Mouse (Mus musculus) gonadal fat pad, adult 2 months (tissue): ENCODE measurements around the gene Cyp4f39. TPM values are rescaled to one million over a fixed set of nuclear protein-coding genes. Genes with fewer than 3 reads are reported as not detected.
"Not testable (repeated sequence)": the region's sequence is repeated elsewhere in the genome, so short reads cannot be mapped to it uniquely, and the experiment has no call there.

Experiments
- DNase-seq: peaks from one replicate; pipeline ENCODE4 v3.0.0-alpha.2; 2012; ENCODE audit warnings: low read depth
- polyA plus RNA-seq: library from polyadenylated mRNA; depleted of rRNA; stranded (reverse); fragments of >200 nt; gene quantifications from 2 replicates; pipeline ENCODE4 v1.2.3, GENCODE M21; 2012; rRNA removed

Cyp4f39 gene
- polyA plus RNA-seq, 1 experiment: 0.96 TPM

DNA sequence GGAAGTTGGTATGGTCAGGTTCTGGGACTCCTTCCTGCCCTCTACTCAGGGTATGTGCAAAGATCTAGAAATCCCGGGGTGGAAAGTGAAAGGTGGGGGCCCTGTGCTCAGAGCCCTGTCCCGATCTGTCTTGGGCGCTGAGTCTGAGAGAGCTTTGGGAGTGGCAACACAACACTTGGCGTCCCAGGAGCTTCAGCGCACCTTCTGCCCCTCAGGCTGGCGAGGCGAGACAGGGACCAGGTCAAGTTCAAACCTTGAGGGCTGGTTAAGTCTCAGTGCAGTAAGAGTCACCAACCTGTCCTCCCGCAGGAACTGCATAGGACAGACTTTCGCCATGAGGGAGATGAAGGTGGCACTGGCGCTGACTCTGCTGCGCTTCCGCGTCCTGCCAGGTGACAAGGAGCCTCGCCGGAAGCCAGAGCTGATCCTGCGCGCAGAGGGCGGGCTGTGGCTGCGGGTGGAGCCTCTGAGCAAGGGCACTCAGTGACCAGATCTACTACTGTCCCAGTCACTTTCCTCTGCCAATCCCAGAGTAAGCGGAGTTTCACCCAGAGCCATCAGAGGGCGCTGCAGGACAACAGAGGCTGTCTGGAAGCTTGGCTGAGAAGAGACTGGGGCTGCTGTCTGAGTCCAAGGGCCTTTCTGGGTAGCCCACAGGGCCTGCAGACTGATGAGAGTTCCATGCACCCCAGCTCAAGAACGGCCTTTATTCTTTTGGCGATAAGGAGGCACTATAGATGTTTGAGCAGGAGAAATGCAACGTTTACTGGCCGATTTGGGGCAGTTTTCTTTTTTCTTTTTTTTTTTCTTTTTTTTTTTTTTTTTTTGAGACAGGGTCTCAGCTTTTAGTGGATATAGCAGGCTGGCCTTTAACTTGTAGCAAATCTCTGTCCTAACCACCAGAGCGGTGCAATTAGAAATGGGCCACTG, 76.2 kb downstream of the Cyp4f39 start:
- no peak for DNase-seq

GRCm38 (mm10) chr17:32532356-32532755, 79.8 kb downstream of the Cyp4f39 start:
- not testable (repeated sequence) for DNase-seq

DNA sequence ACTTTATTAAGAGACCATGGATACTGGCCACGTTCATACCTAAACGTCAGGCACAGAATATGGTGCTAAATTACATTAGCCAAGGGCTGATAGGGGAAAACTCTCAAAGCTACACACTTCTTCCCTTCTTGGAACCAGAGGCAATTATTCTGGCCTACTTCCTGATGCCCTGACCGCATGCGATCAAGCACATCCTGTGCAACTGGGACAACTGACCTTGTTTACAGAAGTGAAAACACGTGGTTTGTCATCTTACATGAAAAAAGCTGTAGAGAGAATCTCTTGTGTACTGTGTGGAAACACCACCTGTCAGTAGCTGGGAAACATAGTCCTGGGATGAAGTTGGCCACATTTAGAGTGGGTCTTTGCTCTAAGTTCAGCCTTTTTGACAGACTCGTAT, 81.5 kb downstream of the Cyp4f39 start:
- no peak for DNase-seq

- DNase-seq: not testable (repeated sequence)
Observed at GRCm38 (mm10) chr17:32536051-32536866, 83.7 kb downstream of the Cyp4f39 start, which contains the start of gene Cyp4f16. Gene Cyp4f16 (plus strand): TSS chr17:32536558.

DNA sequence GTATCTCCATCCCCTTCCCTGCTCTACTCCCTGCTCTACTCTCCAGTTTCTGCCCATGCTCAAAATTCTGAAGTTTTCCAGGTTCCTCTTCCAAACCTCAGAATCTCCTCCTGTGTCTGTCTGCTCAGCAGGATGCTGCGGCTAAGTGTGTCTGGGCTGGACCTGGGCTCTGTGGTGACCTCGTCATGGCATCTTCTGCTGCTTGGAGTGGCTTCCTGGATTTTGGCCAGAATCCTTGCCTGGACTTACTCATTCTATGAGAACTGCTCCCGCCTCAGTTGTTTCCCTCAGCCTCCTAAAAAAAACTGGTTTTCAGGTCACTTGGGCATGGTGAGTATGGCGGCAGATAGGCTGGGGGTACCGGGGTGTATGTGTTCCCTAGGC, 84.3 kb downstream of the Cyp4f39 start:
- DNase-seq: no peak

Other genes with a start within 250 kb of the Cyp4f39 start
- gene Brd4, start 168.0 kb upstream of the Cyp4f39 start, polyA plus RNA-seq: 15.0 and 29.4 TPM in 2 replicates
- 53.2 and 62.3 TPM in 2 replicates for gene Akap8, start 131.5 kb upstream of the Cyp4f39 start, polyA plus RNA-seq
- gene Akap8l, start 102.1 kb upstream of the Cyp4f39 start, polyA plus RNA-seq: 114 TPM in 2 replicates
- gene Wiz, start 63.3 kb upstream of the Cyp4f39 start, polyA plus RNA-seq: 22.8 and 32.6 TPM in 2 replicates
- gene Rasal3, start 49.1 kb upstream of the Cyp4f39 start, polyA plus RNA-seq: 2.3 and 2.6 TPM in 2 replicates
- gene Pglyrp2, start 28.6 kb upstream of the Cyp4f39 start, polyA plus RNA-seq: 0.56 and 0.69 TPM in 2 replicates
- gene Cyp4f17, start 53.3 kb downstream of the Cyp4f39 start, polyA plus RNA-seq: 19.5 and 25.7 TPM in 2 replicates
- 15.9 and 17.9 TPM in 2 replicates for gene Cyp4f16, start 83.8 kb downstream of the Cyp4f39 start, polyA plus RNA-seq
- gene Cyp4f37, start 168.6 kb downstream of the Cyp4f39 start, polyA plus RNA-seq: 0.07 TPM in 1 of 2 replicates, not detected in the other
- 1.5 and 2.7 TPM in 2 replicates for gene Cyp4f40, start 206.2 kb downstream of the Cyp4f39 start, polyA plus RNA-seq
- 18.4 and 20.6 TPM in 2 replicates for gene Cyp4f15, start 232.9 kb downstream of the Cyp4f39 start, polyA plus RNA-seq